Comparison of ENCODE assay signal across 8 mouse cellular contexts in genomic region chr16:25376720-25377373, GRCm38 (mm10).
A peak's percentile ranks its signal among the peaks of the same experiment; 100 is the strongest.
DNase-seq lines count a peak whose midpoint lies in the region; ATAC-seq and TF ChIP-seq lines count a peak whose summit lies in the region.

No protein-coding gene starts in this region.

- H3K4me1 ChIP-seq in hindbrain, embryonic 16.5 days (ENCODE audit: control insufficient read depth, insufficient read depth, low read depth, low read length), result no peaks in the 10 kb centered on the region
- no peaks in the 10 kb centered on the region for H3K4me1 ChIP-seq in midbrain, embryonic 11.5 days (ENCODE audit: control insufficient read depth, insufficient read depth, low read length)

- WGBS in hindbrain, embryonic 16.5 days, result 28% methylated on average over 14 of the region's 14 CpGs
- 46% methylated on average over 14 of the region's 14 CpGs for WGBS in midbrain, embryonic 11.5 days

- in situ Hi-C loops in Patski (cut with MboI; ENCODE audit: low pct_unique_long_range_greater_than_20kb), result loop anchor here (5.0 to 10.0 kb wide), 2 partner anchors 575 to 828 kb away; no protein-coding TSS in a partner anchor

- no peaks in the 10 kb centered on the region for H3K36me3 ChIP-seq in hindbrain, embryonic 16.5 days (ENCODE audit: control insufficient read depth, insufficient read depth, low read length)
- no peaks in the 10 kb centered on the region for H3K36me3 ChIP-seq in midbrain, embryonic 11.5 days (ENCODE audit: control insufficient read depth, insufficient read depth, low read length)

- CTCF ChIA-PET in Patski (lab: Charles Lee), result interaction anchor here (0.7 to 2.4 kb wide), 14 partner anchors 9 to 588 kb away, joined by 3 to 9 read pairs (median 3); no protein-coding TSS in a partner anchor

- POLR2A ChIA-PET in Patski (lab: Charles Lee), result no interaction called here

- H3K9me3 ChIP-seq in hindbrain, embryonic 16.5 days (ENCODE audit: control insufficient read depth, low read length), result no peaks in the 10 kb centered on the region
- H3K9me3 ChIP-seq in midbrain, embryonic 11.5 days (ENCODE audit: control insufficient read depth, low read length), result no peaks in the 10 kb centered on the region

- H3K27ac ChIP-seq in hindbrain, embryonic 16.5 days (ENCODE audit: low read depth, low read length), result no peak overlapping the region
- H3K27ac ChIP-seq in midbrain, embryonic 11.5 days (ENCODE audit: low read depth, low read length), result no peak overlapping the region

- H3K27me3 ChIP-seq in Patski, result no peaks in the 10 kb centered on the region
- H3K27me3 ChIP-seq in hindbrain, embryonic 16.5 days (replicated peaks; ENCODE audit: control insufficient read depth, insufficient read depth, low read length), result no peaks in the 10 kb centered on the region
- no peaks in the 10 kb centered on the region; the same call in 1 of the 2 replicates for H3K27me3 ChIP-seq in midbrain, embryonic 11.5 days (ENCODE audit: control insufficient read depth, insufficient read depth, low read length)

- no peak overlapping the region for H3K9ac ChIP-seq in hindbrain, embryonic 16.5 days (ENCODE audit: low read depth, low read length)
- H3K9ac ChIP-seq in midbrain, embryonic 11.5 days (ENCODE audit: low read length), result no peak overlapping the region

- no peak overlapping the region; the same call in 1 of the 2 replicates for H3K4me2 ChIP-seq in hindbrain, embryonic 16.5 days (ENCODE audit: low read length)
- H3K4me2 ChIP-seq in midbrain, embryonic 11.5 days, result no peak overlapping the region

- ATAC-seq in Patski, result peak; percentile 76
- ATAC-seq in hindbrain, embryonic 16.5 days, result peak; percentile 85
- ATAC-seq in midbrain, embryonic 11.5 days (ENCODE audit: low FRiP score), result peak; percentile 85; the same call in 1 of the 2 replicates

- TF ChIP-seq CTCF in Patski (IDR thresholded peaks at IDR 0.05), result peak; percentile 92

- no peak overlapping the region for H3K4me3 ChIP-seq in hindbrain, embryonic 16.5 days (ENCODE audit: low read length)
- H3K4me3 ChIP-seq in midbrain, embryonic 11.5 days (ENCODE audit: low read depth, low read length), result no peak overlapping the region

- DNase-seq in Patski (ENCODE audit: low read depth, low spot score) (peak; percentile 34), MN1 (ENCODE audit: low spot score) (no peak)
- peak; percentile 17 for DNase-seq in cerebellum, adult 8-10 months
- DNase-seq in frontal cortex, postnatal 10 days (ENCODE audit: low spot score in 2 of 2), result peak; percentile 44 to 76
- DNase-seq in left cerebral cortex, adult 18-20 months (ENCODE audit: low spot score in 2 of 2), result peak; percentile 73
- DNase-seq in midbrain, embryonic 11.5 days (ENCODE audit: low spot score, missing footprints), result peak; percentile 95
- DNase-seq in skeletal muscle tissue, adult 2 months (ENCODE audit: low read depth, low spot score), result peak; percentile 73
